Mouse (Mus musculus) left cerebral cortex, postnatal 4 days (tissue): ENCODE measurements around the gene Ehd1. TPM values are rescaled to one million over a fixed set of nuclear protein-coding genes. Genes with fewer than 3 reads are reported as not detected.
A peak's percentile ranks its signal among the peaks of the same experiment; 100 is the strongest.

Source experiments
- DNase-seq: peaks from one replicate; pipeline ENCODE4 v3.0.0-alpha.2; 2022
- intact Hi-C: fragments of 180-260 bp; cut with DNase I; formaldehyde crosslinking; loops from one replicate; pipeline ENCODE4 v1.15.1; 2025
- microRNA-seq: library from miRNA; unstranded; fragments of <30 nt; microRNA quantifications from one replicate; pipeline ENCODE4 v1.2.0, GENCODE M21; 2022
- total RNA-seq, 2 experiments: library from RNA; stranded (reverse); gene quantifications; 2 replicates each; pipeline ENCODE4 v1.2.3; 2021

Gene Ehd1
- total RNA-seq, 2 experiments from 2014 or later = 87.1 to 87.7 TPM

DNA sequence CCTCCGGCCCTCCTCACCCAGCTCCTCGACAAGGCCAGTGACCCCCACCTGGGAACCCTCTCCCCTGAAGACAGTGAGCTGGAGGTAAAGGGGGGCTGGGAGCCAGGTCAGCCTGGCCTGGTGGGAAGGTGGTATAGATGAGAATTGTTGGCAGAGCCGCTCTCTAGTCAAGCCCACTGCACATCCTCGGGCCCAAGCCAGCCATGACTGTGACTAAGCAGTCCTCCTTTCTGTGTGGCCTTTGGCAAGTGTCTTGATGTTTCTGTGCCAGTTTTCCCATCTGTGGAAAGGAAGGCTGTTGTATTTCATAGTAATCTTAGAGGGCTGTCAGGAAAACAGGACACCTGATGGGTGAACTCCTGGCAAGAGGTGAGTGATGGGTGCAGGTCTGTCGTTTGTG, 67.5 kb downstream of the Ehd1 start:
- no peak for DNase-seq
- intact Hi-C loops = no loop called here

DNA sequence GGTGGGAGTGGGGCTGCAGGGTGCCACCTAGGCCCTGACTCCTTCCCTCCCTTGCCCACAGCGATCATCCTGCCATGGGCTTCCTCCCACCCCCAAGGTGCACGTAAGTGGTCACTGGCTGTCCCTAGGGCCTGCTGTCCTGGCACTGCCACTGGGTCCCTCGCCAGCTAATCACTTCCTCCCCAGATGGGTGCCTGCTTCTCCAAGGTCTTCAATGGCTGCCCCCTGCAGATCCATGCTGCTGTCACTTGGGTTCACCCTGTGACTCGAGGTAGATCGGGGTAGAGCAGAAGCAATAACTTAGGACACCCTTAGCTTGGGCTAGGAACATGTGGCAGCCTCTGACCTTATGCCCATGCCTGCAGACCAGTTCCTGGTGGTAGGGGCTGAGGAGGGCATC, 69.5 kb downstream of the Ehd1 start:
- DNase-seq = no peak
- intact Hi-C loops = no loop called here

GRCm38 (mm10) chr19:6346661-6347060, 70.1 kb downstream of the Ehd1 start:
- intact Hi-C loops = no loop called here

DNA sequence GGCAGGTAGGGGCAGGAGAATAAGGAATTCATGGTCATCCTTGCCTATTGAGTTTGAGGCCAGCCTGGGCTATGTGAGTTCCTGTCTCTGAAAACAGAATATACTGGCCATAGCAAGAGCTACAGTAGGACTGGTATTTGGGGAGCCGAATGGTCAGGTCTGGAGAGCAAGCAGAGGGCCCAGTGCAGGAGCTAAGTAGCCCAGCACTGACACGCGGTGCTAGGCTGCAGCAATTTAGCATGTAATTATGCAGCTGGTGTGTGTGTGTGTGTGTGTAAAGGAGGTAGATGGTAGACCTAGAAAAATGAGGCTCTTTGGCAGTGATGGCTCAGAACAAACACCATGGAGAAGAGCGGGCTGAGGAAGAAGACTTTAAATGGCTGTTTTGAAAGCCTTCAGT, 71.1 kb downstream of the Ehd1 start:
- intact Hi-C loops = no loop called here
- DNase-seq = no peak

More at GRCm38 (mm10) chr19:6346661-6347060, 70.1 kb downstream of the Ehd1 start:
- DNase-seq = no peak

DNA sequence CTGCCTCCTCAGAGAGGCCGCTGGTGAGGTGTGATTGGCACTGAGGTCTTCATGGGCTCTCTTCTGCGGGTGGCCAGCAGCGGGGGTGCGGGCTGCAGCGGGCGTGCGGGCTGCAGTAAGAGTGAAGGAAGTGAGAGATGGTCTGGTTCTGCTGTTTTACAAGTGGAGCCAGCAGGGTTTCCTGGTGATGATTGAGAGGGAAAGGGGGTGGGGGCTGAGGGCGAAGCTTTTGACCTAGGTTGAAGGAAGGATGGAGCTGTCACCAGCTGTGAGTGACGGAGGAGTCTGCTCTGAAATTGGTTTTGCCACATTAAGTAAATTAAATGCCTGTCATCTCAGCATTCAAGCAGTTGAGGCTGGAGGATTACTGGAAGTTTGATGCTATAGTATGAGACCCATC, 72.2 kb downstream of the Ehd1 start:
- intact Hi-C loops = no loop called here
- DNase-seq = no peak

DNA sequence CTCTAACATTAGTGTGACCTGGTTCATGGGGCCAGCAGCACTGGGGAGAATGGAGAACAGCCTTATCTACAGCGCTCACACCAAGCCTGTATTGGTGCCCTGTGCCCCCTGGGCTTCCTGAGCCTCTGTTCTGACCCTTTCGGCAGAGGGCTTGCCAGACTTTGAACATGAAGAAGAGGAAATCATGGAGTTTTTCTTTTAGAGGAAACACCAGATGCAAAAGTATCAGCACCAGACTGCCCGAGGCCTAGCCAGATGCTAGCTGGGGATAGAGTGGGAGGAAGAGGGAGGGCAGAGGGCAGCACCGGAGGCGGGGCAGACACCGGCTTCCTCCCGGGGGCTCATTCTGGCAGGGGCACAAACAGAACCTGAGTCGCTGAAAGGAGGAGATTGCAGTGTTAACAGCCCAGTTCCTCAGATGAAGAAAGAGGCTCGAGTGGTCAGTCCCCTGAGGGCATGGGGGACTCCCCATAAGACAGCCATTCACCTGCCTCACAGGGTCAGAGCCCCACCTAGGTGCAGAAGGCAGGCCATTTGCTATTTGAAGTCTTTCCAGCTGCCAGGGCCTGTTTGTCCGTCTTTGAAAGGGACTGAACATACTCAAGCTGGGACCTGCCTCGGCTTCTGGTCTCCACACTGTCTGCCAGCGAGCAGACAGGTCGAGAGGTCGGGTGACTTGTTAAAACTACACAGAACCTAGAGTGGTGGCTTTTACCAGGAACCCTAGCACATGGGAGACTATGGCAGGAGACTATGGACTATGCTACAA, 72.9 kb downstream of the Ehd1 start:
- intact Hi-C loops = no loop called here
- DNase-seq = no peak

Small RNA genes within 50 kb of the gene (microRNA-seq; reads per million reads assigned to microRNA genes)
- gene Mir192 (10.8 reads per million, percentile 26 among the genes with 10 or more reads in this experiment), gene Mir194-2 (51.2 reads per million, percentile 45 among the genes with 10 or more reads in this experiment), gene Mir6989 (4.2 reads per million, percentile 9 among the genes with 10 or more reads in this experiment)

Other genes starting within 250 kb of the Ehd1 start
- 10 to 100 TPM; 38.6 to 39.4 TPM for gene Syvn1, start 230.1 kb upstream of the Ehd1 start, total RNA-seq
- gene Mrpl49, start 218.9 kb upstream of the Ehd1 start, total RNA-seq = 10 to 100 TPM; 41.2 to 41.4 TPM
- gene Fau, start 218.9 kb upstream of the Ehd1 start, total RNA-seq = 100 to 1,000 TPM; 874 to 875 TPM
- 10 to 100 TPM; 25.1 to 27.5 TPM for gene Znhit2, start 215.5 kb upstream of the Ehd1 start, total RNA-seq
- gene Tm7sf2, start 208.4 kb upstream of the Ehd1 start, total RNA-seq = 10 to 100 TPM; 69.0 to 71.2 TPM
- 10 to 100 TPM; 96.6 to 96.8 TPM for gene Vps51, start 199.5 kb upstream of the Ehd1 start, total RNA-seq
- not detected for gene Tmem262, start 196.7 kb upstream of the Ehd1 start, total RNA-seq
- gene Gm28374, start 194.5 kb upstream of the Ehd1 start, total RNA-seq = 1 to 10 TPM; 1.1 TPM
- 10 to 100 TPM; 50.9 to 51.5 TPM for gene Zfpl1, start 191.8 kb upstream of the Ehd1 start, total RNA-seq
- 1 to 10 TPM; 1.5 to 3.0 TPM for gene Cdca5, start 191.7 kb upstream of the Ehd1 start, total RNA-seq
- gene AC131692.1, start 182.3 kb upstream of the Ehd1 start, total RNA-seq = not detected
- gene Naaladl1, start 170.9 kb upstream of the Ehd1 start, total RNA-seq = under 1 TPM; 0.14 to 0.32 TPM
- 10 to 100 TPM; 25.4 to 25.9 TPM for gene Sac3d1, start 158.1 kb upstream of the Ehd1 start, total RNA-seq
- 10 to 100 TPM; 36.0 to 41.2 TPM for gene Snx15, start 148.4 kb upstream of the Ehd1 start, total RNA-seq
- gene Batf2, start 135.7 kb upstream of the Ehd1 start, total RNA-seq = not detected
- 10 to 100 TPM; 54.3 to 62.5 TPM for gene Arl2, start 135.2 kb upstream of the Ehd1 start, total RNA-seq
- gene Majin, start 92.3 kb upstream of the Ehd1 start, total RNA-seq = not detected
- not detected for gene Gpha2, start 50.3 kb upstream of the Ehd1 start, total RNA-seq
- 100 to 1,000 TPM; 189 to 193 TPM for gene Ppp2r5b, start 40.9 kb upstream of the Ehd1 start, total RNA-seq
- 10 to 100 TPM; 29.3 to 29.7 TPM for gene Atg2a, start 35.1 kb upstream of the Ehd1 start, total RNA-seq
- 1 to 10 TPM; 5.0 to 5.7 TPM for gene Cdc42bpg, start 29.7 kb downstream of the Ehd1 start, total RNA-seq
- 10 to 100 TPM; 81.1 to 81.4 TPM for gene Men1, start 58.3 kb downstream of the Ehd1 start, total RNA-seq
- 100 to 1,000 TPM in 1 of 2 experiments, 10 to 100 TPM in 1; 91.7 to 102 TPM for gene Map4k2, start 64.4 kb downstream of the Ehd1 start, total RNA-seq
- 100 to 1,000 TPM; 231 to 244 TPM for gene Sf1, start 87.0 kb downstream of the Ehd1 start, total RNA-seq
- gene Pygm, start 107.7 kb downstream of the Ehd1 start, total RNA-seq = 1 to 10 TPM; 6.2 to 8.2 TPM
- 100 to 1,000 TPM; 225 to 228 TPM for gene Rasgrp2, start 122.6 kb downstream of the Ehd1 start, total RNA-seq
- 100 to 1,000 TPM; 695 to 758 TPM for gene Nrxn2, start 142.0 kb downstream of the Ehd1 start, total RNA-seq